Mouse (Mus musculus) midbrain, embryonic 16.5 days (tissue): ENCODE data around the gene Ccr9. TPM values are rescaled to one million over a fixed set of nuclear protein-coding genes. Genes with fewer than 3 reads are reported as not detected.
"Not testable (repeated sequence)": the region's sequence is repeated elsewhere in the genome, so short reads cannot be mapped to it uniquely, and the experiment has no call there.

Experiments
- ATAC-seq: fragments of 200-750 bp; cut with Nextera tagmentation; 2 replicates; pipeline ENCODE4 v1.8.0; 2017; ENCODE audit warnings: moderate TSS enrichment
- H3K27ac ChIP-seq: fragments of 300-500 bp; sonication (generic); 2 replicates; pipeline ENCODE4 v1.5.1; 2014; ENCODE audit warnings: mild to moderate bottlenecking, low read length, mixed read lengths
- H3K27me3 ChIP-seq: fragments of 300-500 bp; sonication (generic); 2 replicates; pipeline ENCODE4 v1.6.1; 2014; ENCODE audit warnings: low read depth, low read length, mixed read lengths; ENCODE audit not compliant: control insufficient read depth, insufficient read depth
- H3K36me3 ChIP-seq: fragments of 300-500 bp; sonication (generic); 2 replicates; pipeline ENCODE4 v1.6.1; 2014; ENCODE audit warnings: mild to moderate bottlenecking, low read length, moderate library complexity, mixed read lengths; ENCODE audit not compliant: control insufficient read depth, insufficient read depth
- H3K4me1 ChIP-seq: fragments of 300-500 bp; sonication (generic); 2 replicates; pipeline ENCODE4 v1.6.1; 2014; ENCODE audit warnings: mild to moderate bottlenecking, low read length, mixed read lengths; ENCODE audit not compliant: control insufficient read depth, insufficient read depth
- H3K4me2 ChIP-seq: fragments of 300-500 bp; sonication (generic); 2 replicates; pipeline ENCODE4 v1.6.1; 2014; ENCODE audit warnings: mild to moderate bottlenecking, low read length, mixed read lengths
- H3K4me3 ChIP-seq: fragments of 300-500 bp; sonication (generic); 2 replicates; pipeline ENCODE4 v1.5.1; 2014; ENCODE audit warnings: low read depth, mild to moderate bottlenecking, low read length, moderate library complexity, mixed read lengths
- H3K9ac ChIP-seq: fragments of 300-500 bp; sonication (generic); 2 replicates; pipeline ENCODE4 v1.6.1; 2014; ENCODE audit warnings: low read depth, low read length, mixed read lengths
- H3K9me3 ChIP-seq: fragments of 300-500 bp; sonication (generic); replicated peaks from 2 replicates; pipeline ENCODE4 v1.6.1; 2014; ENCODE audit warnings: mild to moderate bottlenecking, low read length, mixed read lengths; ENCODE audit not compliant: control insufficient read depth, poor library complexity, severe bottlenecking
- WGBS: fragments of 180-500 bp; shearing (Covaris S2); extraction: QIAGEN DNeasy Blood & Tissue Kit; methylation state at CpG from one replicate; pipeline ENCODE4 v1.1.7; 2014; 5-methylcytosine and 5-hydroxymethylcytosine counted together
- polyA plus RNA-seq: library from polyadenylated mRNA; unstranded; fragments of >200 nt; fragmentation: Nextera tagmentation; extraction: Ambion mirVana; gene quantifications from 2 replicates; pipeline ENCODE4 v1.2.1, GENCODE M21; 2015

Ccr9 gene
- polyA plus RNA-seq, 1 experiment from 2014 or later: 0.30 TPM

DNA sequence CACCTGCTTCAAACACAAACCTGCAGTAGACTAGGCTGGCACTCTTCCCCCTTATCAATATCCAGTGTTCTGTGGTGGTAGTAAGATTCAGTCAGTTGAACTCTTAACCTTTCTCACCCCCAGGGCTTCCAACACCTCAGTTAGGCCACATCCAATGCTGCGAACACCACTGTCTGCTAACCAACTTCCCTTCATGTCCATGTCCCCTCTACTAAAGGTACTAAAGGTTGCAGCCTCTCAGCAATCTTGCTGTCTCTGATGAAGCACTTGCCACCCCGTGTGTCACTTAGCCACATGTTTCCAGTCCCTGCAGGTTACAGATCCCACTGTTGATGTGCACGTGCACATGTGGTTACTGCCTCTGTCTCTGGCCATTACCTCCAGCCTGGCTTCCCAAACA is 85.5 kb downstream of the Ccr9 start:
- 85% methylated on average over 3 of the region's 3 CpGs for WGBS
- Histone ChIP-seq H3K4me3 (no peak overlapping the region), H3K9me3 (no peaks in the 10 kb centered on the region)

DNA sequence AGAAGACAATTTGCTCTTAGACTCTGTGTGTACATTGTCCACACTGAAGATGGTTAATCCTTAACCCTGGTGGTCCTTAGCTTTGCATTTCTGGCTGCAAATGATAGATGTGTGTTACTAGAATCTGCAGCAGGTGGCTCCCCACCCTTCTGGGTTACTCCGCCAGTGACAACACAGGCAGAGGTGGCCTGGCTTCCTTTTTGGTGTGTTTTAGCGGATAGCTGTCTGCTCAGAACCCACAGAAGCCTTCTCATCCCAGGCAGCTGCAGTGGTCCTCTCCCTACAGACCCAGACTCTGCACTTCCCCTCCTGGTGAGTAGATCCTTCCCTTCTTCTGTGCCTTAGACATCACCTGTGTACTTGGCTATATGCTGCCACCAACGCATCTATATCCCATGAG is 88.8 kb downstream of the Ccr9 start:
- H3K27ac ChIP-seq: no peak overlapping the region
- H3K4me2 ChIP-seq: no peak overlapping the region
- WGBS: 88% methylated on average over 3 of the region's 3 CpGs
- no peak for ATAC-seq
- H3K9me3 ChIP-seq: no peaks in the 10 kb centered on the region
- H3K4me3 ChIP-seq: no peak overlapping the region
- no peaks in the 10 kb centered on the region for H3K36me3 ChIP-seq
- H3K9ac ChIP-seq: no peak overlapping the region
- no peaks in the 10 kb centered on the region for H3K4me1 ChIP-seq
- no peaks in the 10 kb centered on the region for H3K27me3 ChIP-seq

More for the DNA sequence above, 85.5 kb downstream of the Ccr9 start:
- H3K4me1 ChIP-seq: no peaks in the 10 kb centered on the region
- H3K9ac ChIP-seq: no peak overlapping the region
- H3K27ac ChIP-seq: no peak overlapping the region
- no peak overlapping the region for H3K4me2 ChIP-seq
- no peaks in the 10 kb centered on the region for H3K36me3 ChIP-seq
- ATAC-seq: no peak
- H3K27me3 ChIP-seq: no peaks in the 10 kb centered on the region

DNA sequence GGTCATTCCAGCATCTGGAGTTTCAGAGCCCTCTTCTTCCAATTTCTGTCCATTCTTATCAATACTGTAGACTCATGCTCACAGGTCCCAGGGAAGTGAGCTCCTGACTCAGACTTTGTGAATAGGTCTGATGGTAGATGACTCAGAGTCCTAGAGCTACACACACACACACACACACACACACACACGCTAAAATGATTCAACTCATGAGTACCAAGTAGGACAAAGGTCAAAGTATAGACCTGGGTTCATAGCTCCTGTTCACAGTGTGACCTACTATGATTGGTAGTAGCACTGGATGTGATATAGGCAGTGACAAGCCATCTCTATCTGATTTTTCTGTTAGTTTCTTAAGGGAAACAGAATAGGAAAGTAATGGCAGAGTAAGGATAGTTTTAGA is 90.2 kb downstream of the Ccr9 start:
- no peak for ATAC-seq
- 77% methylated on average over 1 of the region's 1 CpGs for WGBS
- no peaks in the 10 kb centered on the region for H3K9me3 ChIP-seq
- H3K4me1 ChIP-seq: no peaks in the 10 kb centered on the region
- H3K27ac ChIP-seq: no peak overlapping the region
- H3K4me2 ChIP-seq: no peak overlapping the region
- H3K27me3 ChIP-seq: no peaks in the 10 kb centered on the region
- no peak overlapping the region for H3K9ac ChIP-seq
- no peak overlapping the region for H3K4me3 ChIP-seq
- no peaks in the 10 kb centered on the region for H3K36me3 ChIP-seq

DNA sequence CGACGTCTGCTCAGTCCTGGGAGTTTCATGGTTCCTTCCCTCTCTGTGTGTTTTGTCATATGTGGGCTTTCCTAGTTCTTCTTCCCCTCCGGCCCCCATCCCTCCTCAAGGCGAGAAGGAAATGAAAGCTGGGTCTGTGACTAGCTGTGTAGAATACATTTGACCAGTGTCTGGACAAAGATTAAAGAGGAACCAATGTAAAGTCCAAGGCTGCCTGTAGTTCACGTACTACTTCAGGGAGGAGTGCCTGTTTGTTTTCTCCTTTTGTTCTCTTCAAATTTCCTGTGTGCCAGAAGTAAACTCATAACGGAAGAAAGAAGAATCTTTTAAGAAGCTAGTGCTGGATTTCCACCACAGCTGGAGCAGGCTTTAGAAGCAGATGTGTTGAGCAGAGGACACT is 91.3 kb downstream of the Ccr9 start:
- Histone ChIP-seq H3K36me3 (no peaks in the 10 kb centered on the region), H3K9ac (no peak overlapping the region), H3K9me3 (no peaks in the 10 kb centered on the region), H3K4me2 (no peak overlapping the region), H3K27ac (no peak overlapping the region), H3K27me3 (no peaks in the 10 kb centered on the region), H3K4me3 (no peak overlapping the region), H3K4me1 (no peaks in the 10 kb centered on the region)
- no peak for ATAC-seq
- WGBS: 78% methylated on average over 6 of the region's 6 CpGs

DNA sequence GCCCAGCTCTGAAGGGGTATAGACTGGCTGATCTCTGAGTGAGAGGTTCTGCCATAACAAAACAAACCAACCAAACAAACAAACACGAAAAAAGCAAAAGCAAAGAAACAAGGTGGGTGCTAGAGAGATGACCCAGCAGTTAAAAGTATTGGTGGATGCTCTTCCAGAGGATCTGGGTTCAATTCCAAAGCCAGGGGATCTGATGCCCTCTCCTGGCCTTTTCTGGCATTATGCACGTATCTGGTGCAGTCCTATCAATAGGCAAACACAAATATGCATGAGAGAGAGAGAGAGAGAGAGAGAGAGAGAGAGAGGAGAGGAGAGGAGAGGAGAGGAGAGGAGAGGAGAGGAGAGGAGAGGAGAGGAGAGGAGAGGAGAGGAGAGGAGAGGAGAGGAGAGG is 95.1 kb downstream of the Ccr9 start:
- ATAC-seq, H3K27ac ChIP-seq, H3K4me2 ChIP-seq, H3K4me1 ChIP-seq, H3K4me3 ChIP-seq, H3K36me3 ChIP-seq, H3K27me3 ChIP-seq, H3K9me3 ChIP-seq, H3K9ac ChIP-seq: not testable (repeated sequence)
- WGBS: 50% methylated on average over 2 of the region's 2 CpGs

DNA sequence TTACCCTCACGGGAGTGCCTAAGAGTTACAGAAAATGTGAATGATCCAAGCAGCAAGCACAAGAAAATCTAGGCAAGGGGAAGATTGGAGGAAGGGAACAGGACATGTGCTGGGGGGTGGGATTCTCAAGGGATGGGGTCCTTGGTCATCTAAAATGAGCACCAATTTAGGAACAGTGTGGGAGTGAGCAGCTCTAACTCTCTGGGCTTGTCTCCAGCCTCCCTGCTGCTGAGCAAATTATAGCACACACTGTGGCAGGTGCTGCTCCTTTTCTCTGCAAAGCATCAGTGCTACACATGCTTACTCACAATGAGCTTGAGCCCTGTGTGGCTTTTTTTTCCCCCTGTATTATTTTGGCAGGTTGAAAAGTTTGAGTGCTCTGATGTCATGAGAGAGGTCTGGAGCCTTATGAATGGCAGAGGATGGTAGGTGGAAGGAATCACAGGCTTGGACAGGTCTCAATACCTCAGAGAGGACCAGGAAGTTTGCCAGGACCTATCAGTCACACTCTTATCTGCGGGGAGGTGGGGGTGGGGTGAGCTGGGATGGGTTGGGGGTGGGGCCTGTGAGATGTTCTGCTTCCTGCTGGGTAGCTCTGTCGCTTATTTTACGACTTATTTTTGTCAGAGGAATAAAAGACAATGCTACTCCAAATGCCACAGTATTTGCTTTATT is 110.8 kb downstream of the Ccr9 start:
- H3K36me3 ChIP-seq: peaks cover 14% of the 10 kb centered on the region
- 89% methylated on average over 4 of the region's 4 CpGs for WGBS
- no peak overlapping the region for H3K4me2 ChIP-seq
- no peak overlapping the region for H3K4me3 ChIP-seq
- no peak overlapping the region for H3K27ac ChIP-seq
- no peaks in the 10 kb centered on the region for H3K27me3 ChIP-seq
- H3K9me3 ChIP-seq: no peaks in the 10 kb centered on the region
- ATAC-seq: no peak
- no peaks in the 10 kb centered on the region for H3K4me1 ChIP-seq
- H3K9ac ChIP-seq: no peak overlapping the region

DNA sequence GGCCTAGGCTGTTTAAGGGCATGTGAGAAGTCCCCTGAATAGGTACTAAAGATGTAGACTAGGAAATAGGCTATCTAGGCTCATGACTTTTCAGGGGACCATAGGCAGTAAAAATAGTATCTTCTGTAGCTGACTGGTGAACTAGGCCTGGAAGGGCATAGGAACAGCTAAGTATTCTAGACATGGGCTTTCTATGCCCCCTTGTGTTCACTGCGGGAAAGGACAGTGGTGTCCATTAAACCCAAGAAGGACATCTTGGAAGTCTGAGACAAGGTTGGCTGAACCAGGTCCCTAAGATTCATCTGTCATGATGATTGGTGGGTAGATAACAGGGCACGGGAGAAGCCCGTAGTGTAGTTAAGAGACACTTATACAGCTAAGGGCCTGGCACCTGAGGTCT is 117.9 kb downstream of the Ccr9 start:
- WGBS: 79% methylated on average over 3 of the region's 3 CpGs
- Histone ChIP-seq H3K4me1 (no peaks in the 10 kb centered on the region), H3K4me2 (no peak overlapping the region), H3K9me3 (no peaks in the 10 kb centered on the region), H3K27me3 (no peaks in the 10 kb centered on the region), H3K36me3 (peaks cover 12% of the 10 kb centered on the region), H3K4me3 (no peak overlapping the region), H3K27ac (no peak overlapping the region), H3K9ac (no peak overlapping the region)
- no peak for ATAC-seq

DNA sequence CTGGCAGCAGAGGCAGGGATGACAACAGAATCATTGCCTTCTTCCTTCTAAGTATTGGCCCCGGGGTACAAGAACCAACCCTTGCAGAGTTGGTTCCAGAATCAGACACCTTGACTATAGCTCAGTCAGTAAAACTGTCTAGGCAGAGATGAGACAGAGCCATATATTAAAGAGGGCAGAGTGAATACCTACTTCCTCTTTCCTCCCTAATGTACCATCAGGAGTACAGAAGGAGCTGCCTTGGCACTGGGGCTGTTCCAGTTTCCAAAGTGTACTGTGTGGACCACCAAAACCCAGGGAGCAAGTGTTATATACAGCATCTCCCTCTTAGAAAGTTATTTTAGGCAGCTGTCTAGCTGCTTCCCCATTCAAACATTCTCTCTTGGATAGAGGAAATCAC is 123.3 kb downstream of the Ccr9 start:
- H3K27me3 ChIP-seq: no peaks in the 10 kb centered on the region
- no peak overlapping the region for H3K4me3 ChIP-seq
- H3K36me3 ChIP-seq: peaks cover 3% of the 10 kb centered on the region
- no peak for ATAC-seq
- no peak overlapping the region for H3K9ac ChIP-seq
- H3K27ac ChIP-seq: no peak overlapping the region
- H3K4me1 ChIP-seq: no peaks in the 10 kb centered on the region
- no peak overlapping the region for H3K4me2 ChIP-seq
- 75% methylated on average over 1 of the region's 1 CpGs for WGBS
- no peaks in the 10 kb centered on the region for H3K9me3 ChIP-seq

DNA sequence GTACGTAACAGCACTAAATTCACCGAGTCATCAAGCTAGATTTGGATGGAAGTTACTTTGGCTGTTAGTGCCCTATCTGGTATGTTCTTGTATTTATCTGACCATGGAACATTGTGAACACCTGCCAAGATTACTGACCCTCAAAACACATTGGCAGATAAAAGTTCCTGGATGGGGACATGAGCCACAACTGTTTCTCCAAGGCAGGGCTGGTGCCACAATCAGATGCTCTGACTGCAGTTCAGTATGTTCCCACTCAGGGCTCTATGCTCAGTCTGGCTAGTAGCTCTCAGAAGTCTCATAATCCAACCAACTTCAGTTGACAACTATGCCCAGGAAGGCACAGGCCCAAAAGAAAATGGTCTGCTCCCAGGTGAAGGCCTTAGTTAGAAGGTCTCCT is 124.2 kb downstream of the Ccr9 start:
- no peak overlapping the region for H3K4me2 ChIP-seq
- no peaks in the 10 kb centered on the region for H3K9me3 ChIP-seq
- no peak for ATAC-seq
- no peaks in the 10 kb centered on the region for H3K27me3 ChIP-seq
- H3K4me1 ChIP-seq: no peaks in the 10 kb centered on the region
- no peak overlapping the region for H3K9ac ChIP-seq
- H3K4me3 ChIP-seq: no peak overlapping the region
- no peak overlapping the region for H3K27ac ChIP-seq
- peaks cover 3% of the 10 kb centered on the region for H3K36me3 ChIP-seq
- 96% methylated on average over 2 of the region's 2 CpGs for WGBS
